Mouse (Mus musculus): ENCODE data around the gene A730009L09Rik. TPM values are rescaled to one million over a fixed set of nuclear protein-coding genes. Genes with fewer than 3 reads are reported as not detected.

The A730009L09Rik gene
- not detected for total RNA-seq (2021)

GRCm38 (mm10) chr16:84514821-84515220 lies at the start of gene A730009L09Rik:
Gene A730009L09Rik (plus strand): TSS chr16:84515121.
- DNase-seq, result no peak
- intact Hi-C loops (cut with DNase I), result no loop called here

GRCm38 (mm10) chr16:84465581-84466165 lies 49.2 kb upstream of the A730009L09Rik start:
- DNase-seq, result no peak
- intact Hi-C loops (cut with DNase I), result no loop called here

GRCm38 (mm10) chr16:84468898-84469297 lies 46.0 kb upstream of the A730009L09Rik start:
- DNase-seq, result no peak
- intact Hi-C loops (cut with DNase I), result no loop called here

- no peak for DNase-seq
- intact Hi-C loops (cut with DNase I), result no loop called here
Observed at GRCm38 (mm10) chr16:84469994-84470393, 44.9 kb upstream of the A730009L09Rik start.

GRCm38 (mm10) chr16:84473406-84473805 lies 41.5 kb upstream of the A730009L09Rik start:
- DNase-seq, result no peak
- intact Hi-C loops (cut with DNase I), result no loop called here

- intact Hi-C loops (cut with DNase I), result no loop called here
- DNase-seq, result no peak
Observed at GRCm38 (mm10) chr16:84474712-84475111, 40.2 kb upstream of the A730009L09Rik start.

GRCm38 (mm10) chr16:84476948-84477347 lies 38.0 kb upstream of the A730009L09Rik start:
- DNase-seq, result no peak
- intact Hi-C loops (cut with DNase I), result no loop called here

- no peak for DNase-seq
- intact Hi-C loops (cut with DNase I), result no loop called here
Observed at GRCm38 (mm10) chr16:84477528-84477927, 37.4 kb upstream of the A730009L09Rik start.

- no peak for DNase-seq
- intact Hi-C loops (cut with DNase I), result no loop called here
Observed at GRCm38 (mm10) chr16:84477952-84478351, 37.0 kb upstream of the A730009L09Rik start.

- DNase-seq, result no peak
- intact Hi-C loops (cut with DNase I), result no loop called here
Observed at GRCm38 (mm10) chr16:84485931-84486330, 29.0 kb upstream of the A730009L09Rik start.

GRCm38 (mm10) chr16:84494818-84495217 lies 20.1 kb upstream of the A730009L09Rik start:
- DNase-seq, result no peak
- intact Hi-C loops (cut with DNase I), result no loop called here

- intact Hi-C loops (cut with DNase I), result no loop called here
- DNase-seq, result no peak
Observed at GRCm38 (mm10) chr16:84495438-84495837, 19.5 kb upstream of the A730009L09Rik start.

GRCm38 (mm10) chr16:84507681-84508080 lies 7.2 kb upstream of the A730009L09Rik start:
- DNase-seq, result no peak
- intact Hi-C loops (cut with DNase I), result no loop called here

GRCm38 (mm10) chr16:84521975-84522635 lies 7.2 kb downstream of the A730009L09Rik start:
- intact Hi-C loops (cut with DNase I), result no loop called here
- no peak for DNase-seq

GRCm38 (mm10) chr16:84523061-84523460 lies 8.1 kb downstream of the A730009L09Rik start:
- intact Hi-C loops (cut with DNase I), result no loop called here
- DNase-seq, result no peak

- intact Hi-C loops (cut with DNase I), result loop anchor here (1.0 kb wide), 1 partner anchor 32 kb away; no protein-coding TSS in a partner anchor
Observed at GRCm38 (mm10) chr16:84527375-84527774, 12.5 kb downstream of the A730009L09Rik start.

GRCm38 (mm10) chr16:84532803-84533202 lies 17.9 kb downstream of the A730009L09Rik start:
- DNase-seq, result no peak
- intact Hi-C loops (cut with DNase I), result no loop called here

More at GRCm38 (mm10) chr16:84527375-84527774, 12.5 kb downstream of the A730009L09Rik start:
- peak; percentile 39 to 68 for DNase-seq

GRCm38 (mm10) chr16:84546059-84546458 lies 31.1 kb downstream of the A730009L09Rik start:
- no peak for DNase-seq
- intact Hi-C loops (cut with DNase I), result no loop called here

- DNase-seq, result no peak
- intact Hi-C loops (cut with DNase I), result no loop called here
Observed at GRCm38 (mm10) chr16:84549122-84549521, 34.2 kb downstream of the A730009L09Rik start.

GRCm38 (mm10) chr16:84550445-84550844 lies 35.5 kb downstream of the A730009L09Rik start:
- intact Hi-C loops (cut with DNase I), result no loop called here
- DNase-seq, result no peak

GRCm38 (mm10) chr16:84553981-84554380 lies 39.1 kb downstream of the A730009L09Rik start:
- intact Hi-C loops (cut with DNase I), result no loop called here
- DNase-seq, result no peak
